Mouse (Mus musculus) T-helper 1 cell (primary cell): ENCODE data around the gene Kcnd2.

ENCODE experiments used
- in situ Hi-C: fragments of 300-600 bp; cut with MboI, MseI; formaldehyde crosslinking; loops from one replicate; pipeline ENCODE4 v1.15.1; 2025; ENCODE audit warnings: high pct_unique_total_duplicates

The Kcnd2 gene

GRCm38 (mm10) chr6:21424202-21424785, 209.0 kb downstream of the Kcnd2 start:
- in situ Hi-C loops: loop anchor here (5.0 kb wide), 1 partner anchor 52 kb away; no protein-coding TSS in a partner anchor

- in situ Hi-C loops: no loop called here
These were observed 215.8 kb downstream of the Kcnd2 start for GRCm38 (mm10) chr6:21431120-21431519.

DNA sequence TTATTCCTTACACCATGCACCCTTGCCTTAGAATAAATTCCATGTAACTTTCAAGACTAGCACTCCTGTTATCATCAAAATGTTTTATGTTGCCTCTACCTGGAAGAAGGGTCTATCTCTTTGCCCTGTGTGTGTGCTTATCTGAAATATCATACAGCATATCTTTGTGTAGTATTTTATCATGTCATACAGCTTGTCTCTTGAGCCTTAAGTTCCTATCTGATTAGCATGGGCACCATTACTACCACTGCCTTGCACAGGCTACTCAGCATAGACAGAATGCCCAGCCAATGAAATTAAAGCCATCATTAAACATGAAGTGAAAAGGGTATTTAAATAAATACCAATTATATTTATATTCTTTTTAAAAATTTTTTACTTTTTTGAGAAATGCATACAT, 249.4 kb downstream of the Kcnd2 start:
- in situ Hi-C loops: no loop called here

DNA sequence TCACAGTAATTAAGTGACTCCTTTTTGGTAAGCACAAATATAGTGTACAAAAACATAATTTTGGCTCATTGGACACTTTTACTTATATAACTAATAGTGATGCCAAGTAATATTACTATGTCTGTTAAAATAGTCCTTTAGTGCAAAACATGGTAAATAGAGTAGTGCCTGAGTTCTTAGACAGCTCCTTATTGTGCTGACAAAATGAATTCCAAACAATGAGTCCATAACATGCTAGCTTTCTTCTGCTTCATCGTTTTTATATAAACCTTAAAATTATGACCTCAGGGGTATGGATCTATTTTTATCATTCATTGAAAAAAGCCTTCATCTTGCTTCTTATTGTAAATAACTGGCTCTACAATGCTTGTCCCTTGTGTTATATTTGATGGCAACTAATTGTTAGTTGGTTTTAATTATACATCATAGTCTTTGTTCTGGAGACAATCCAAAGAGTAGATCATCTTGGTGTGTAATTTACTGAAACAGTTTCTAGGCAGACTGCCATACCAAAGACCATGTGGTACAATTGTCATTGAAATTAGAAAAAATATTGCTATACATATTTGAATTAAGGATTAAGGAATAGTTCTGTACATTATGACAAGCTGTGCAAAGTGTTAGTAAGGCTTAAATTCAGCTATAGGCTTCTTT, 256.7 kb downstream of the Kcnd2 start:
- in situ Hi-C loops: no loop called here

DNA sequence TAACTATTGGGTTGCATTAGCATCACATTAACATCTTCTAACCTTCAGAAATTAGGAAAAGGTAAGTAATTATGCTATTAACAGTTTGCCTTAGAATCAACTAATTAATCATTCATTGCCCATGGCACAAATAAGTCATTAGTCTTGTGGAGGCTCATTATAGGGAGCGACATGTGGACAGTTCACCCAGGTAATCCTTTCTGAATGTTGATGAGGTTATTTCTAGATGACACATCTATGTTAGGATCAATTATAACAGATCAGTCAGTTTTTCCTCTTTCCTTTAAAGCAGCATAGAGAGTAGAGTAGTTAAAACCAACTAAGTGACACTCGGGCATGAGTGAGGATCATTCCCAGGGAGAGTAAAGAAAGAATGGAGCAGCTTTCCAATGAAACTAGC, 267.4 kb downstream of the Kcnd2 start:
- in situ Hi-C loops: no loop called here

GRCm38 (mm10) chr6:21488536-21488935, 273.2 kb downstream of the Kcnd2 start:
- in situ Hi-C loops: no loop called here

GRCm38 (mm10) chr6:21502921-21503320, 287.6 kb downstream of the Kcnd2 start:
- in situ Hi-C loops: no loop called here

- in situ Hi-C loops: no loop called here
These were observed 295.4 kb downstream of the Kcnd2 start for GRCm38 (mm10) chr6:21510621-21511239.

GRCm38 (mm10) chr6:21520351-21520750, 305.0 kb downstream of the Kcnd2 start:
- in situ Hi-C loops: no loop called here

DNA sequence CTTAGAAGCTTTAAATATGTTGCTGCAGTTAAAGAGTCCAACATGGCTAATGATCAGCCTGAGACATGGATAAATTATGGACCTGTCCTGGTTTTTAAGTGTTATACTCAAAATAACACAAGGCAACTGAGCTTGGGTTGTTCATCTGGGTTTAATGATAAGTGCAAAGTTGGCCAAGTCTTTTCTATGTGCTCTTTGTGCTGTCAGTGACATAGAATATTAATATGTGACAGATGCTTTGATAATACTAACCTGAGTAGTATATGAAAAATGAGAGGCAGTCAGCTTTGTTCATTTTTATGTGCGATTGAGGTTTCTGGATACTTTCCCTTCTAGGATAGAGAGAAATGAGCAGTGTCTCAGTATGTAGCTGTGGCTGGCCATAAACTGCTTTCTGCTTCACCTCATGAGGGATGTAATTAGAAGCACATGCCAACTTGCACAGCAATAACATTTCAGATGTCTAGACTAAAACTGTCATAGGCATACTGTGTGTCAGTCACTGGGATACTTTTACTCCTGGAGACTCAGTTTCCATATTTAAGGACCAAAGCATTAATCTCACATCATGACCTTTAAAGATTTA, 312.3 kb downstream of the Kcnd2 start:
- in situ Hi-C loops: no loop called here

GRCm38 (mm10) chr6:21534009-21534408, 318.7 kb downstream of the Kcnd2 start:
- in situ Hi-C loops: no loop called here

DNA sequence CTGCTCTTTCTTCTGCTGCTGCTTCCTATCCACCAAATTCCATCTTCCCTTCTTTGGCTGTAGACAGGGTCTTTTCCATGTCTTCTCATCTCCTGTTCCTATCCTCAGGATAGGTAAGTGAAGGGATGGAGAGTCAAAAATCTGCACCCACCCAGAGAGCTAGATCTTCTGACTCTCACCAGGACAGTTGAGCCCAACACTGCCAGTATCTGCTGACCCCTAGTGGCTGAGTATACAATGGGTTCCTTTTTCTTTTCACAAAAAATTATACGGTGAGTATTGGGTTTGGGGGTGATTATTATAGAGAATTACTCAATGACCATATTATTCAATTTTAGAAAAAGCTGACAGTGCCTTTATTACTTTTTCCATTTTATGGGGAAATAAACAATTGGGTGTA, 319.5 kb downstream of the Kcnd2 start:
- in situ Hi-C loops: no loop called here

GRCm38 (mm10) chr6:21551501-21551900, 336.2 kb downstream of the Kcnd2 start:
- in situ Hi-C loops: no loop called here

DNA sequence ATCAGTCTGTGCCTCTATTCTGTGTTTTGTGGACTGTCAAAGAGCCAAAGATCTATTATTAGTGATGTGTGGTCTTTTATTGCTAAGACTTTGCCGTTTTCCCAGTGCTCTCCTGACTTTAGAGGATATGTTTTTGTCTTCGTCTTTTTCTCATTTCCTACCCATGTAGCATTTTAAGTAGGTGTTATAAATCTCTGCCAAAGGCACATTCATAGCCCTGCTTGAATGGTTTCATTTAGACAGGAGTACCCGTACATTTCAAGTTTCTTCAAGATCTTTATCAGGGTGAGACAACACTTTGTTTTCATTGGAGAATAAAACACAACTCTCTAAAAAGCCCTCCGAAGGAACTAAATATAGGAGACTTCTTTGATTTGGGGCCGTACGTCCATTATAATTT, 355.7 kb downstream of the Kcnd2 start:
- in situ Hi-C loops: no loop called here

GRCm38 (mm10) chr6:21590156-21590555, 374.9 kb downstream of the Kcnd2 start:
- in situ Hi-C loops: no loop called here

DNA sequence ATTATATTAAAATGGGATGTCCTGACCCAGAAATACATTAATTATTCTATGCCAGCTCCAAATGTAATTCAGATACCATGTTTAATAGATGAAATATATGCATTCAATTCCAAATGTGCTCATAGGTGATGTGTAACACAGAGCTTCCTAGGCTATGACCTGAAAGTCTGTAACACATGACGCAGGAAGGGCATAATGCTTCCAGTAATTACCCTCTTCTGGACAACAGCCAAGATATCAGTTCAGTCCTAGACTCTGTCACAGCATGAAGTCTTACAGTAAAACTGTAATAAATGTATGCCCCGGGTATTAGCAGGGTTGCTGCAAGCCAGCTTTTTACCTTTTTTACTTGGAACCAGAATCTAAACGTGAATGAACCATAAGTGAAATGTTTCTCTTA, 382.1 kb downstream of the Kcnd2 start:
- in situ Hi-C loops: no loop called here

DNA sequence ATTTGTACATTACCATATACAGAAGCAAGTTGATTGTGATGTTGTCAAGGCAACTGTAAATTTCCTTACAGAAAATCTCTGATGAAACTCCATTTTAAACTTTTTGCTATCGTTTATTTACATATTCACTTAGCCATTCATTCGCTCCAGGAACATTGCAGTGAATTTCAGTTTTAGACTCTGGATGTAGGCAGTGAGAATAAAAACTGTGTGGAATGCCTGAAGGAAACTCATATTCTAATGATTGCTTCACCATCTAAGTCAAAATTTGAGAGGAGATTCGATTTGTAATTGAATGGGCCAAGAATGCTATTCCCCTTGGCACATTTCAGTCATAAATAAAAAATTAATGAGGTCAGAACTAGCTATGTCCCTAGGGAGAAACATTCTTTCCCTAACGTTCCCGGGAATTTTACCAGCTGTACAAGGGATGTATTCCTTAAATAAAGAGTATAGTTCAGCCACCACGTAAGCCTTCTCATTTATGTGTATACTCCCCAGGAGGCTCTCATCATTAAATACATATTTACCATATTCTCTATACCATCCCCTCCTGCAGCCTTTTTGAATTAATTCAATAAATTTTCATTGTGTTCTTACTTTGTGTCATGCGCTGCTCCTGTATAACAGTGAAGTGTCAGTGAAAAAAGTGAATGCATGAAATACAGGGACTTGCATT, 394.2 kb downstream of the Kcnd2 start:
- in situ Hi-C loops: no loop called here

GRCm38 (mm10) chr6:21629989-21630388, 414.7 kb downstream of the Kcnd2 start:
- in situ Hi-C loops: loop anchor here (10.0 kb wide), 1 partner anchor 1105 kb away; no protein-coding TSS in a partner anchor

GRCm38 (mm10) chr6:21655681-21656080, 440.4 kb downstream of the Kcnd2 start:
- in situ Hi-C loops: no loop called here

DNA sequence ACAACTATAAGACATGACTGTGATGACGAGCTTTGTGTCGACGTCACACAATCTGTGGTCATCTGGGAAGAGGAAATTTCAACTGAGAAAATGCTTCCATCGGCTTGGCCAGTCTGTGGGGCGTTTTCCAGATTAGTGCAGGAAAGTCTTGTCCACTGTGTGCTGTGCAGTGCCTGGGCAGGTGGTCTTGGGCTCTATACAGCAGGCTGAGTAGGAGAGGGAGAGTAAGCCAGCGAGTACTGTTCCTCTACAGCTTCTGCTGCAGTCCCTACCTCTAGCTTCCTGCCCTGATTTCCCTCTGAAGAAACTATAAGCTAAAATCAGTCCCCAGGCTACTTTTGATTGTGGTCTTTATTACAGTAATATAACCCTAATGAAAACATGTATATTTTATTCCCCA, 448.8 kb downstream of the Kcnd2 start:
- in situ Hi-C loops: no loop called here

GRCm38 (mm10) chr6:21664638-21665037, 449.3 kb downstream of the Kcnd2 start:
- in situ Hi-C loops: no loop called here

DNA sequence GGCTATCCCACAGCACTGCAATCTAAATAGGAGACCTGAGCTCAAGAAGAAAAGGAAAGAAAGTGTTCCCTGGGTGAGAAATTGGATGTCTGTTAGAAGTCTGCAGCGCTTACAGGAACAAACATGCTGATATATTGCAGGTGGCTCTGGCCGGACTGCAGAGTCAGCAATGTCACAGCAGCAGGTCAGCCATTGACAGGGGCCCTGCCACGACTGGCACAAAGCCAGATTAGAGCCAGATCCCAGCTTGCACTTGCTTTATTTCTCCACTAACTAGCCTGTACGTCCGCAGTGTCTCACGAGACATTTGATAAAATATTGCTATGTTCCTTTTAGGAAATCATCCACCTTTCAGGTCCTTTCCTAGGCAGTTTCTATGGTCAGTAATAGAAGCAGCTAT, 468.9 kb downstream of the Kcnd2 start:
- in situ Hi-C loops: no loop called here
